Mouse (Mus musculus) heart, postnatal 0 days (tissue): ENCODE results near the gene Nav2. TPM values are rescaled to one million over a fixed set of nuclear protein-coding genes. Genes with fewer than 3 reads are reported as not detected.
A peak's percentile ranks its signal among the peaks of the same experiment; 100 is the strongest.

Experiments used
- ATAC-seq: fragments of 200-750 bp; cut with Nextera tagmentation; 2 replicates; pipeline ENCODE4 v1.8.0; 2017; ENCODE audit warnings: low read depth, moderate number of reproducible peaks, moderate library complexity; ENCODE audit not compliant: insufficient read depth
- DNase-seq: peaks from one replicate; pipeline ENCODE4 v3.0.0-alpha.2; 2016; ENCODE audit warnings: low spot score
- H3K27ac ChIP-seq: fragments of 300-500 bp; sonication (generic); 2 replicates; pipeline ENCODE4 v1.5.1; 2014; ENCODE audit warnings: low read depth, mild to moderate bottlenecking
- H3K27me3 ChIP-seq: fragments of 300-500 bp; sonication (generic); 2 replicates; pipeline ENCODE4 v1.6.1; 2014; ENCODE audit warnings: low read length, mixed read lengths; ENCODE audit not compliant: control insufficient read depth, insufficient read depth
- H3K36me3 ChIP-seq: fragments of 300-500 bp; sonication (generic); replicated peaks from 2 replicates; pipeline ENCODE4 v1.6.1; 2014; ENCODE audit warnings: low read length, mixed read lengths; ENCODE audit not compliant: control insufficient read depth, insufficient read depth
- H3K4me1 ChIP-seq: fragments of 300-500 bp; sonication (generic); 2 replicates; pipeline ENCODE4 v1.6.1; 2014; ENCODE audit warnings: antibody characterized with exemption; ENCODE audit not compliant: control insufficient read depth, insufficient read depth
- H3K4me2 ChIP-seq: fragments of 300-500 bp; sonication (generic); 2 replicates; pipeline ENCODE4 v1.6.1; 2014; ENCODE audit warnings: low read depth, mild to moderate bottlenecking, low read length, moderate library complexity
- H3K4me3 ChIP-seq: fragments of 300-500 bp; sonication (generic); 2 replicates; pipeline ENCODE4 v1.5.1; 2014; ENCODE audit warnings: low read depth, low read length
- H3K9ac ChIP-seq: fragments of 300-500 bp; sonication (generic); replicated peaks from 2 replicates; pipeline ENCODE4 v1.6.1; 2014; ENCODE audit warnings: low read depth, low read length, mixed read lengths
- H3K9me3 ChIP-seq: fragments of 300-500 bp; sonication (generic); replicated peaks from 2 replicates; pipeline ENCODE4 v1.6.1; 2016; ENCODE audit warnings: low read length; ENCODE audit not compliant: control insufficient read depth
- CTCF ChIP-seq: IDR thresholded peaks from 2 replicates; pipeline ENCODE4 v1.5.1; 2016; ENCODE audit warnings: antibody characterized with exemption, control low read depth, low read depth
- EP300 ChIP-seq: IDR thresholded peaks from 2 replicates; pipeline ENCODE4 v1.6.1; 2016; ENCODE audit warnings: antibody characterized with exemption, low read depth
- WGBS: fragments of 180-500 bp; shearing (Covaris S2); extraction: QIAGEN DNeasy Blood & Tissue Kit; methylation state at CpG from one replicate; pipeline ENCODE4 v1.1.7; 2014; 5-methylcytosine and 5-hydroxymethylcytosine counted together
- polyA plus RNA-seq: library from polyadenylated mRNA; unstranded; fragments of >200 nt; fragmentation: Nextera tagmentation; extraction: Ambion mirVana; gene quantifications from 2 replicates; pipeline ENCODE4 v1.2.1, GENCODE M21; 2015
- total RNA-seq: library from RNA; depleted of rRNA; stranded (reverse); fragments of >200 nt; gene quantifications from 2 replicates; pipeline ENCODE4 v1.2.3, GENCODE M21; 2014; ENCODE audit warnings: low replicate concordance

Nav2 gene
- total and polyA plus RNA-seq, 2 experiments from 2014 or later: 22.8 to 77.9 TPM

- H3K4me1 ChIP-seq: peaks cover 21% of the 10 kb centered on the region
- peak overlapping the region; percentile 11; the same call in 1 of the 2 replicates for H3K4me2 ChIP-seq
- no peaks in the 10 kb centered on the region for H3K27me3 ChIP-seq
- ATAC-seq (peak; percentile 98), DNase-seq (peak; percentile 96)
- TF ChIP-seq CTCF (peak; percentile 7; the same call in 1 of the 2 replicates), EP300 (peak; percentile 97)
- no peaks in the 10 kb centered on the region for H3K9me3 ChIP-seq
- 0 out of 2 replicates have a peak overlapping the region, but pooled peaks have one; percentile 6 for H3K9ac ChIP-seq
- no peaks in the 10 kb centered on the region for H3K36me3 ChIP-seq
- WGBS: 13% methylated on average over 22 of the region's 22 CpGs
- H3K27ac ChIP-seq: peak overlapping the region; percentile 93
- H3K4me3 ChIP-seq: no peak overlapping the region
Observed at GRCm38 (mm10) chr7:49145749-49146670, 237.5 kb downstream of the Nav2 start.

GRCm38 (mm10) chr7:49152297-49152696 is 243.8 kb downstream of the Nav2 start:
- ATAC-seq: peak; percentile 47; the same call in 1 of the 2 replicates
- Histone ChIP-seq H3K36me3 (no peaks in the 10 kb centered on the region), H3K4me1 (peaks cover 11% of the 10 kb centered on the region), H3K9me3 (0 out of 2 replicates have a peak, but pooled peaks cover 3% of the 10 kb centered on the region), H3K9ac (peak overlapping the region; percentile 25; the same call in 1 of the 2 replicates), H3K27ac (0 out of 2 replicates have a peak overlapping the region, but pooled peaks have one; percentile 5), H3K27me3 (no peaks in the 10 kb centered on the region), H3K4me3 (no peak overlapping the region), H3K4me2 (no peak overlapping the region)
- 28% methylated on average over 5 of the region's 5 CpGs for WGBS
- DNase-seq: peak; percentile 41
- TF ChIP-seq CTCF (no peak), EP300 (no peak)

- TF ChIP-seq CTCF (no peak), EP300 (no peak)
- WGBS: 55% methylated on average over 9 of the region's 9 CpGs
- DNase-seq (no peak), ATAC-seq (no peak)
- Histone ChIP-seq H3K36me3 (no peaks in the 10 kb centered on the region), H3K4me1 (peaks cover 11% of the 10 kb centered on the region), H3K9ac (peak overlapping the region; percentile 25; the same call in 1 of the 2 replicates), H3K4me2 (no peak overlapping the region), H3K27me3 (no peaks in the 10 kb centered on the region), H3K27ac (0 out of 2 replicates have a peak overlapping the region, but pooled peaks have one; percentile 5), H3K4me3 (no peak overlapping the region), H3K9me3 (0 out of 2 replicates have a peak, but pooled peaks cover 3% of the 10 kb centered on the region)
Observed at GRCm38 (mm10) chr7:49152713-49153112, 244.2 kb downstream of the Nav2 start.

- no peak overlapping the region for H3K4me2 ChIP-seq
Observed at GRCm38 (mm10) chr7:49158641-49159381, 250.3 kb downstream of the Nav2 start.

More at GRCm38 (mm10) chr7:49158641-49159381, 250.3 kb downstream of the Nav2 start:
- Histone ChIP-seq H3K9ac (no peak overlapping the region), H3K36me3 (no peaks in the 10 kb centered on the region), H3K9me3 (0 out of 2 replicates have a peak, but pooled peaks cover 3% of the 10 kb centered on the region), H3K4me3 (no peak overlapping the region), H3K4me1 (peaks cover 48% of the 10 kb centered on the region), H3K27me3 (no peaks in the 10 kb centered on the region), H3K27ac (peak overlapping the region; percentile 81)
- ATAC-seq (peak; percentile 62), DNase-seq (peak; percentile 75)
- 10% methylated on average over 12 of the region's 12 CpGs for WGBS
- no peak for TF ChIP-seq EP300
